Mouse (Mus musculus): ENCODE results near the gene Ism1.

DNA sequence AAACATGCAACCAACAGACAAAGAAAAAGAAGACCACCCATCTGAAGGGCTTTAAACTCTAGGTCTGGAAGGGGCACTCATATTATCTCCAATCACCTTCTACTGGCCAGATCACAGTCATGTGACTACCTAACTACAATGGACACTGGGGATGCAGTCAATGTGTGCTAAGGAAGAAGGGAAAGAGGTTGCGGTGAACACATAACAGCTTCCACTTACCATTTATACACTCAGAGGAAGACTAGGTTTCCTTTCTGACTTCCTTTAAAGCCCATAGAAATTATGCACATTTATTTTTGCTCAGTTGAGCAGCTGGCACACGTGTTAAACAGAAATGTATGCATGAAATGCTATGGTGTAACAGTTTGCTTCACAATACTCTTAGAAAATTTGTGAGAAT, 5.6 kb upstream of the Ism1 start:
- TF ChIP-seq CTCF (IDR thresholded peaks at IDR 0.05; ENCODE audit: borderline replicate concordance, control insufficient read depth, extremely low read depth, insufficient read depth, low read length, poor library complexity) (no peak), POLR2A (IDR thresholded peaks at IDR 0.05; ENCODE audit: control insufficient read depth, extremely low read depth, insufficient read depth, low read length, poor library complexity) (no peak)
